Mouse (Mus musculus) midbrain, embryonic 15.5 days (tissue): Measurements from ENCODE around the gene March4. TPM values are rescaled to one million over a fixed set of nuclear protein-coding genes. Genes with fewer than 3 reads are reported as not detected.

Experiments
- ATAC-seq: fragments of 200-750 bp; cut with Nextera tagmentation; replicated peaks from 2 replicates; pipeline ENCODE4 v1.8.0; 2017; ENCODE audit warnings: moderate TSS enrichment
- H3K27ac ChIP-seq: fragments of 300-500 bp; sonication (generic); 2 replicates; pipeline ENCODE4 v1.5.1; 2015; ENCODE audit warnings: mild to moderate bottlenecking, inconsistent platforms
- H3K27me3 ChIP-seq: fragments of 300-500 bp; sonication (generic); replicated peaks from 2 replicates; pipeline ENCODE4 v1.6.1; 2015; ENCODE audit warnings: inconsistent platforms
- H3K36me3 ChIP-seq: fragments of 300-500 bp; sonication (generic); replicated peaks from 2 replicates; pipeline ENCODE4 v1.6.1; 2015; ENCODE audit warnings: inconsistent platforms
- H3K4me1 ChIP-seq: fragments of 300-500 bp; sonication (generic); 2 replicates; pipeline ENCODE4 v1.6.1; 2015; ENCODE audit warnings: inconsistent platforms
- H3K4me2 ChIP-seq: fragments of 300-500 bp; sonication (generic); 2 replicates; pipeline ENCODE4 v1.6.1; 2015; ENCODE audit warnings: inconsistent platforms, mild to moderate bottlenecking, moderate library complexity
- H3K4me3 ChIP-seq: fragments of 300-500 bp; sonication (generic); 2 replicates; pipeline ENCODE4 v1.5.1; 2015; ENCODE audit warnings: mild to moderate bottlenecking, inconsistent platforms
- H3K9ac ChIP-seq: fragments of 300-500 bp; sonication (generic); 2 replicates; pipeline ENCODE4 v1.6.1; 2015; ENCODE audit warnings: mild to moderate bottlenecking, inconsistent platforms
- H3K9me3 ChIP-seq: fragments of 300-500 bp; sonication (generic); 2 replicates; pipeline ENCODE4 v1.6.1; 2016; ENCODE audit warnings: inconsistent platforms
- WGBS: fragments of 180-500 bp; shearing (Covaris S2); methylation state at CpG from one replicate; pipeline ENCODE4 v1.1.7; 2015; ENCODE audit warnings: mixed read lengths; 5-methylcytosine and 5-hydroxymethylcytosine counted together
- polyA plus RNA-seq: library from polyadenylated mRNA; unstranded; fragments of >200 nt; fragmentation: Nextera tagmentation; extraction: Ambion mirVana; gene quantifications from 2 replicates; pipeline ENCODE4 v1.2.1, GENCODE M21; 2015

March4 gene
- polyA plus RNA-seq: 7.7 and 7.9 TPM in 2 replicates

DNA sequence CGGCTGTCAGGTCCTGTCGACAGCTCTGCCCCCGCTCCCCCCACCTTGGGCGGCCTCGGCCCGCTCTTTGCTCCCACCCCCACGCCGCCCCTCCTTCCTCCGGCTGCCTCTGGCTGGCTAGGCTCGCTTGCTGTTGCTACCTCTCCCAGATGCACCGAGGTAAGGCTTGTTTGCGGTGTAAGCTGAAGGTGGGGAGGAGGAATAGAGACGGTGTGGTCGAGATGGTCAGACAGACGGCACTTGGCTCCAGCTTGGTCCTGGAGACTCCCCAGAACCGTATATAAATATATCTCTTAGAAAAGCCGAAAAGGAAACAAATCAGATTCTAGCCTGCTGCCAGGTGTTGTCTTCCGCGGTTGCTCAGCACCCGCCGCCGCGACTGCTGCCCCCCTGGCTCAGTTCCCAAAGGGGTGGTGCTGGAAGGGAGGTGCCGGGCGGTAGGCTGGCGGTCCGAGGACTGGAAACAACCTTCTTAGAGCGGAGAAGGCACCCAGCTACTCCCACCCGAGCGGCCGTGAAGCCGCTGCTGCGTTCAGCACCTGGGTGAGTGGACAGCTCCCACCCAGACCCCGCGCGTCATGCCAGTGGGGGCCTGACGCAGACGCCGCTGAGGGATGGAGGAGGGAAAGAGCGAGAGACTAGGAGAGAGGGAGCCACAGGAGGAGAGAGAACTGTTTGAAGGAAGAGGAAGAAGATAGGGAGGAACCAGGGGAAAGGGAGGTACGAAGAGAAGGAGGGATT, at the start of gene March4:
March4 (minus strand) TSS at position 320 of the 741 bp plus-strand sequence.
- Histone ChIP-seq H3K4me3 (peak within 1 kb of the TSS; percentile 78), H3K9me3 (no peaks in the 10 kb centered on the region), H3K4me2 (peak within 1 kb of the TSS; percentile 86), H3K36me3 (no peaks in the 10 kb centered on the region), H3K27me3 (no peaks in the 10 kb centered on the region), H3K4me1 (peaks cover 48% of the 10 kb centered on the region), H3K9ac (peak within 1 kb of the TSS; percentile 86), H3K27ac (peak within 1 kb of the TSS; percentile 85)
- 1% methylated on average over 41 of the region's 41 CpGs for WGBS
- peak; percentile 83 for ATAC-seq

DNA sequence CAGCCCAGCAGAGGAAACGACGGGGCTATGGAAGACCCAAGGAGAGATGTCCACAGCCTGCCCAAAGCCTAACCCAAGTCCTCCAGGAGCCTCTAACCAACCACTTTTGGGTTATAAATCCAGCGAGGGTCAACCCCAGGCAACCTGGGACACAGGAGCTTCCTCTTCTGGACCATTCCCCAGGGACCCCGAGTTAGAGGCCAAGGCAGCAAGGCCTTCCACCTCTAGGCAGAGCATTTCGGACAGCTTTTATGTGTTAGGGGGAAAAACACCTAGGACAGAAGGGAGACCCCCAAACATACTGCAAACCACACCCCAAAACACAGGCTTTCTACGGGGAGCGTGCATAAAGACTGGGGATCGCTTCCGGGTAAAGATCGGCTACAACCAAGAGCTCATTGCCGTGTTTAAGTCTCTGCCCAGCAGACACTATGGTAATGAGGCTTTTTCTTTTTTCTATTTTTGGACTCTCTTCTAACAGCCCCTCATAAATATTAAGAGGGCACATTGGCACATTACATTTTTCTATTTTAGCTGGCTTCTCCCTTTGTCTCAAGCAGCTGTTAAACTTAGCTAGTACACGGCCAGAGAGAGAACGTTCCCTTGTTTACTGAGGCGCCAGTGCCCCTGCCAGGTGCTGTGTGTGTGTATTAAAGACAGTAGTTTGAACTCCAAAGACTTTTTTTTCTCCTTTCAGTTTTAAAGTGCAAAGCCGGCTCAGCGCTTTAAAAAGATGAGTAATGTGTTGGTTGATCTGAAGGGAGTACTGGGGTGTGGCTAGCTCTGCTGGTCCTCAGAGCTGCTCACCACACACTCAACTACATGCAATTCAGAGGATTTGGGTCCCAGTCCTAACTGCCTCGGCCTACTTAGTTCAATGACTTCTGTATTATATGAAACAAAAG, 49.5 kb upstream of the March4 start:
- Histone ChIP-seq H3K9me3 (no peaks in the 10 kb centered on the region), H3K27me3 (no peaks in the 10 kb centered on the region), H3K4me2 (no peak overlapping the region), H3K4me1 (peaks cover 21% of the 10 kb centered on the region), H3K36me3 (peaks cover 23% of the 10 kb centered on the region), H3K27ac (no peak overlapping the region), H3K4me3 (no peak overlapping the region), H3K9ac (no peak overlapping the region)
- ATAC-seq: no peak
- WGBS: 85% methylated on average over 17 of the region's 17 CpGs

DNA sequence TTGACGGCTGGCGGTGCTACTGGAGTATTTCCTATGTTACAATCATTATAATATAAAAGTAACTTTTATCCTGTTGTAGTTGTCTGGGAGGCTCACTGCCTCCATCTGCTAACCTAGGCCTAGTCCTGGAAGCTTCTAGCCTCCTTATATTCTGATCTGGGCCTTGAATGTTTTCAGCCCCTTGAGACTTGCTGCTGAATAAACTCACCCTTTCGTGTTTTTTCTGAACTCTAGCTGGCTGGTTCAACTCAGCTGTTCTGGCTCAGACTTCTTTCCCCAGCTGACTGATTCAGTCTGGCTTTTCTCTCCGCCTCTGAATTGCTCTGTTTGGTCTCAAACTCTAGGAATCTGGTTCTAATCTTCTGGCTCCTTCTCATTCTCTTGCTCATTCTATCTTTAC, 47.2 kb upstream of the March4 start:
- Histone ChIP-seq H3K4me3 (peak overlapping the region; percentile 70), H3K27me3 (no peaks in the 10 kb centered on the region), H3K4me1 (peaks cover 21% of the 10 kb centered on the region), H3K9me3 (no peaks in the 10 kb centered on the region), H3K27ac (peak overlapping the region; percentile 95), H3K9ac (peak overlapping the region; percentile 85), H3K4me2 (peak overlapping the region; percentile 60), H3K36me3 (peaks cover 15% of the 10 kb centered on the region; the same call in 1 of the 2 replicates)
- no peak for ATAC-seq
- 68% methylated on average over 4 of the region's 4 CpGs for WGBS

DNA sequence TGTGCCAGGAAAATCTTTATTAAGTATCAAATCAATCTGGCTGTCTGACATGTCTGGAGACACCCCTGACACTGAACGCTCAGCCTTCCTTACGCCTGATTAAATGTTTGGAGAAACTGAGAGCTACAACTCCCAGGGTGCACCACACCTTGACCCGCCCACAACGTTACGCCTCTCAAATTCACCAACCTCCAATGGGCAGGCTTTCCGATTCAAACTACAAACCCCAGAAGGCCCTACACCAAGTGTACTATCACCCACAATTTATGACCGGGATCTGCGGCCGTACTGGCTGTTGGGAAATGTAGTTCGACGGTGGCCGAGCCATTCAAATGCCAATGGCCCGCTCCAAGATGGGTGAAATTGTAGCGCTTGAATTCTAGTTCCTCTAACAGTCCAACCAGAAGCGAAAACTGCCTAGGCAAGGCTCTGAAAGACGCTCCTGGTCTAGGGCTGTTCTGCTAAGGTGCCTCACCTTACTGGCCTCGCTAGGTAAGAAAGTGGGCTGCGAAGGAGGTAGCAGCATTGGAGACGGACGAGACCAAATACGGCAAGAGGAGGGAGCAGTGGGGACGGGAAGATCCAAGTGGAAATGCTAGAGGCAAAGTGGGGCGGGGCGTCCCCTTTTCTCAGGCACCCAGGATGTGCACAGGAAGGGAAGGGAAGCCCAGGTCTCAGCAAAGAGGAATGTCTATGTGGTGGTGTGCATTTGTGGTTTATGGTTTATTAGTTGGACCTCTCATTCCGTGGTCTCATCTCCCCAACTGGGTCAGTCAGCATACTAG, 46.4 kb upstream of the March4 start, which contains the start of gene Smarcal1:
Smarcal1 (plus strand) TSS at position 305 of the 785 bp plus-strand sequence.
- under 1% methylated on average over 25 of the region's 25 CpGs for WGBS
- Histone ChIP-seq H3K27me3 (no peaks in the 10 kb centered on the region), H3K27ac (peak within 1 kb of the TSS; percentile 95), H3K36me3 (peaks cover 15% of the 10 kb centered on the region; the same call in 1 of the 2 replicates), H3K9me3 (no peaks in the 10 kb centered on the region), H3K4me1 (peaks cover 28% of the 10 kb centered on the region), H3K4me2 (peak within 1 kb of the TSS; percentile 60), H3K4me3 (peak within 1 kb of the TSS; percentile 70), H3K9ac (peak within 1 kb of the TSS; percentile 85)
- peak; percentile 99 for ATAC-seq

DNA sequence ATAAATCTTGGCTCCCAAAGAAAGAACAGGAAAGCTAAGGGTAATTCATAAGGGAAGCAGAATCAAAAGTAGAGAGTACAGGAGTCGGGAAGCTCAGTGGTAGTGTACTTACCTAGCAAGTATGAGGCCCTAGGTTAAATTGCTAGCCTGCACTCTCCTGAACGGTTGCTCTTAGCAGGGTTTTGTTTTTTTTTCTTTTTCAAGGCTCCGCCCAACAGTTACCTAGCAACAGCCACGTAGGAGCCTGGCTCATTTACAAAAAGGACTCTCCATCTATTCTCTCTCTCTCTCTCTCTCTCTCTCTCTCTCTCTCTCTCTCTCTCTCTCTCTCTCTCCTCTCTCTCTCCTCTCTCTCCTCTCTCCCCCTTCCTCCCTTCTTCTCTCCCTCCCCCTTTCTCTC, 42.1 kb upstream of the March4 start:
- Histone ChIP-seq H3K27me3 (no peaks in the 10 kb centered on the region), H3K4me3 (no peak overlapping the region), H3K4me1 (peaks cover 26% of the 10 kb centered on the region), H3K9me3 (no peaks in the 10 kb centered on the region), H3K27ac (no peak overlapping the region), H3K9ac (no peak overlapping the region), H3K36me3 (no peaks in the 10 kb centered on the region), H3K4me2 (peak overlapping the region; percentile 16)
- WGBS: 29% methylated on average over 4 of the region's 4 CpGs
- no peak for ATAC-seq

DNA sequence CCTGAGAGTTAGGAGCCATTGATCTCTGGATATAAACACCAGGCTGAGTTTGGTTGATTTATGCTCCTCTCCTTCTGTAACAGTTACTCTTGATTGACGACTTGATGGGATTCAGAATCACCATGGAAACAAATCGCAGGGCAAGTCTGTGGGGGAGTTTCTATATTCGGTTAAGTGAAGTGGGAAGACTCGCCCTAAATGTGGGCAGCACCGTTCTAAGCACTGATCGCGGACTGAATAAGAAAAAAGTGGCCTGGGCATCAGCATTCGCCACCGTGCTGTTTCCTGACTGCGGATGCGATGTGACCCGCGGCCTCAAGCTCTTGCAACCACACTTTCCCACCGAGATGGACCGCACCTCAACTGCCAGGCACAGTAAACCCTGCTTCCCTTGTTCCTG, 41.6 kb upstream of the March4 start:
- H3K27ac ChIP-seq: no peak overlapping the region
- H3K36me3 ChIP-seq: no peaks in the 10 kb centered on the region
- 30% methylated on average over 15 of the region's 15 CpGs for WGBS
- H3K9ac ChIP-seq: no peak overlapping the region
- ATAC-seq: no peak
- no peaks in the 10 kb centered on the region for H3K9me3 ChIP-seq
- no peaks in the 10 kb centered on the region for H3K27me3 ChIP-seq
- H3K4me2 ChIP-seq: peak overlapping the region; percentile 16
- H3K4me3 ChIP-seq: no peak overlapping the region
- H3K4me1 ChIP-seq: peaks cover 24% of the 10 kb centered on the region

DNA sequence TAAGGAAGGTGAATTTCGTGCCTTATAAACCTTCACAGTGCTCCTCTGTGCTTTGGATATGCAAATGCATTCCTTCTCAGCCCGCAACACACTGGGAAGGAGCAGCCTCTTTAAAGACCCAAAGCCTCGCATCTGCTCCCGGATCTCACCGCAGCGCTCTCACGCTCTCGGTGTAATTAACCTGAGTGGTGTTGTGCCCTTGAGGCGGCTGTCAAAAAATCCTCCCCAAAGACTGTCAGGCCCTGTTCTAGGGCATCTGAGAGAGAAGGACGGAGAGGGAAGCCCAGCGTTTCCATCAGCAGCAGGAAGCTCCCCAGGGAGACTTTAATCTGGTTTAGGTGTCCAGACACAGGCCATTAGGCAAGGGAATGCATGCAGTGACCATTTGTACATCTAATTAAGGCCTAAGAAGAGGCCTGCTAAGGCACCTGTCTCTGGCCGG, 40.8 kb upstream of the March4 start:
- Histone ChIP-seq H3K9me3 (no peaks in the 10 kb centered on the region), H3K4me2 (peak overlapping the region; percentile 38), H3K9ac (peak overlapping the region; percentile 6; the same call in 1 of the 2 replicates), H3K27me3 (no peaks in the 10 kb centered on the region), H3K4me1 (peaks cover 22% of the 10 kb centered on the region), H3K36me3 (no peaks in the 10 kb centered on the region), H3K4me3 (0 out of 2 replicates have a peak overlapping the region, but pooled peaks have one; percentile 7), H3K27ac (peak overlapping the region; percentile 6; the same call in 1 of the 2 replicates)
- 3% methylated on average over 12 of the region's 12 CpGs for WGBS
- ATAC-seq: peak; percentile 32; the same call in 1 of the 2 replicates

DNA sequence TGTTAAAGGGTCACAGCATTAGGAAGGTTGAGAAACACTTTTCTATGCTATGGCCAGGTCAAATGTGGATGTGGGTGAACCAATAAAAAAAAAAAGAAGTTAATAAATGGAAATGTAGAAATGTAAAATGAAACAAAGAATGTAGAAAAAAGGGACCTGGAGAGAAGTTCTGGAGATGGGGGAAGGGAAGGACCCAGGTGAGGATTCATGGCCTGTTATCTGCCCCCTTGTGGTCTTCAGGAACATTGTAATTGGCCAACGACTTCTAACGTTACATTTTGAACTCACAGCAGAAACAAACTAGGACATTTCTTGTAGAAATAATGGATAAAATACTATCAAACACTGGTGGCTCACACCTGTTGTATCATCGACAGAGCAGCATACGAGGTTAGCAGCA, 38.4 kb upstream of the March4 start:
- Histone ChIP-seq H3K4me3 (no peak overlapping the region), H3K9me3 (no peaks in the 10 kb centered on the region), H3K4me2 (no peak overlapping the region), H3K27ac (no peak overlapping the region), H3K36me3 (no peaks in the 10 kb centered on the region), H3K9ac (no peak overlapping the region), H3K4me1 (peaks cover 19% of the 10 kb centered on the region), H3K27me3 (no peaks in the 10 kb centered on the region)
- no peak for ATAC-seq
- WGBS: 58% methylated on average over 4 of the region's 4 CpGs

DNA sequence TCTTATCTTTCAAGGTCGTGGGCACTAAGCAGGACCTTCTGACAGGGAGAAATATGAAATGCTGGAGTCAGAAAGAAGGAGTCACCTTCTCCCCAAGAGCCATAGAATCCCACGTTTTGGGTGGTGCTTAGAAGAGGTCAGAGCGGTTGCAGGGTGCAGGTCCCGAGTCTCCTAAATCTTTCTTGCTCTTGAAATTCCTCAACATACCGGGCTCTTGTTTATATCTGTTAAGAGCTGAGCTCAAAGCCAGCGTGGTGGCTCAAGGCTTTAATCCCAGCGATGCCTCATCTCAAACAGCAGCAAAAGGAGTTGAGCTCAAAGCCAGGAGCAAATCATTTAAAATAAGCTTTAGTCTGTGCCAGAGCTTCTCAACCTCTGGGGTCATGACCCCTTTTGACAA, 37.9 kb upstream of the March4 start:
- Histone ChIP-seq H3K4me1 (peaks cover 19% of the 10 kb centered on the region), H3K27ac (no peak overlapping the region), H3K9ac (no peak overlapping the region), H3K4me3 (no peak overlapping the region), H3K36me3 (no peaks in the 10 kb centered on the region), H3K27me3 (no peaks in the 10 kb centered on the region), H3K9me3 (no peaks in the 10 kb centered on the region), H3K4me2 (no peak overlapping the region)
- 55% methylated on average over 7 of the region's 7 CpGs for WGBS
- ATAC-seq: no peak

DNA sequence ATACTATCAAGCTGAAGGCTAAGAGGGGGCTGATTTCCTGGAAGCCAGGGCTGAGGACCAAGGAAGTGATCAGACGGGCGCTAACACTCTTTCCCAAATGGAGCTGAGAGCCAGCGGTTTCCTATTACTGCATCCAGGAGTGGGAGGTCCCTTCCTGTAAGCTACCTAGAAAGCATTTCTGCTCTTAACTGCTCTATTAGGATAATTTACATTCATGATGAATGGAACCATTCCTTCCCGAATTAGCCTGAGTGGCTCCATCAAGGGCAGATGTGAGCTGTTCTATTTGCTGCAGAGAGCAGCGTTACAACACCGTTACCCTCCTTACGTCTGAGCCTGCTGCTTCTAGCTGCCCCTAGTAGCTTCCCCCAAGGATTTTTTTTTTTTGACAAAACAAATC, 37.3 kb upstream of the March4 start:
- no peak overlapping the region for H3K4me3 ChIP-seq
- no peak overlapping the region for H3K27ac ChIP-seq
- 79% methylated on average over 7 of the region's 7 CpGs for WGBS
- H3K36me3 ChIP-seq: no peaks in the 10 kb centered on the region
- peaks cover 19% of the 10 kb centered on the region for H3K4me1 ChIP-seq
- H3K27me3 ChIP-seq: no peaks in the 10 kb centered on the region
- no peak overlapping the region for H3K9ac ChIP-seq
- no peaks in the 10 kb centered on the region for H3K9me3 ChIP-seq
- ATAC-seq: no peak
- H3K4me2 ChIP-seq: no peak overlapping the region

DNA sequence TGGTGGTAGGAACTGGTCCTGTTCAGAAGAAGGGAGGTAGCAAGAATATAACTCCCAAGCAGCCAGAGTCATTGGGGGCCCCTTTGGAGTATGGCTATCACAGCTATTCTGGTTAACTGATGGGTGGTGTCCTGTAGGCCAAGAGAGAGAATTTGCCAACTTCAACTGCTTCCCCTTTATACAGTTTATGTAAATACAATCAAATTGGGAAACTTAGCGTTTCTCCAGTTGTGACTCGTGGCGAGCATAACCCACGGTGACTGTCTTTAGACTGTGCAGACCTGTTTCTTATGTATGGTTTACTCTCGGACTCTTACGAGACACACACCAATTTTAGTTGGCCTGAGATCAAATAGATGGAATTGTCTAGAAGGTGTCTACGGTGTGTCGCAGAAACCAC, 32.0 kb upstream of the March4 start:
- H3K9ac ChIP-seq: no peak overlapping the region
- WGBS: 95% methylated on average over 8 of the region's 8 CpGs
- ATAC-seq: no peak

More for the DNA sequence above, 32.0 kb upstream of the March4 start:
- Histone ChIP-seq H3K36me3 (no peaks in the 10 kb centered on the region), H3K27me3 (no peaks in the 10 kb centered on the region), H3K4me3 (no peak overlapping the region), H3K27ac (no peak overlapping the region), H3K4me2 (no peak overlapping the region), H3K4me1 (peaks cover 5% of the 10 kb centered on the region), H3K9me3 (no peaks in the 10 kb centered on the region)
